Mouse (Mus musculus): Measurements from ENCODE around the gene Trex1. TPM values are rescaled to one million over a fixed set of nuclear protein-coding genes. Genes with fewer than 3 reads are reported as not detected.

Trex1 gene
- total RNA-seq, 2 experiments from 2014 or later: 11.6 to 11.8 TPM

DNA sequence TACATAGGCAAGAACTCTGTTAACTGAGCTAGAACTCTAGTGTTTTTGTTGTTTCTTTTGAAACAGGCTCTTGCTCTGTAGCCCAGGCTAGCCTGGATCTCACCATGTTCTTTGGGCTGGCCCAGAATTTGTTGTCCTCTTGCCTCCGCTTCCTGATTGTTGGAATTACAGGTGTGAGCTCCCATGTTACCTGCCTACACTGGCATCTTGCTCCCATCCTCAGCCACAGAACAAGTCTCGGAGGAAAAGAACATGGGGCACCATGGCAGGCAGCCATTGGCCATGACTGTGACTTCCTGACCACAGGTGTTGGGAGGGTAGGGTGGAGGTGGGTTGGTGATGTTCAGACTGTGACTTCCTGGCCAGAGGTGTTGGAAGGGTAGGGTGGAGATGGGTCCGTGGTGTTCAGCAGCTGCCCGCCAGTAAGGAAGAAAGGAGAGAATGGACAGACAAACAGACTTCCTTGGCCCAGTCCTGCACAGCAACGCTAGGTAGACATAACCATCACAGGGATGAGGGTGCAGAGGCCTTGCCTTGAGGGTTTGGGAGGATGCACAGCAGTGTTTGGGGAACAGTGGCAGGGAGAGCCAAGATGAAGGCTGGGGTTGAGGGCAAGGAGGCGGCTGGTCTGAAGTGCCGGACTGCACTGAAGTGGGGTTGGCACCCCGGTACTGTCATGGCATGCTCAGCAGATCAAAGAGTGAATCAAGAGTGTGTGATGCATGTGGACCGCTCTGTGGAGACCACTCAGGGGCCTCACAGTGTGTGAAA lies 6.9 kb downstream of the Trex1 start:
- intact Hi-C loops (cut with DNase I): no loop called here
- no peak for DNase-seq

DNA sequence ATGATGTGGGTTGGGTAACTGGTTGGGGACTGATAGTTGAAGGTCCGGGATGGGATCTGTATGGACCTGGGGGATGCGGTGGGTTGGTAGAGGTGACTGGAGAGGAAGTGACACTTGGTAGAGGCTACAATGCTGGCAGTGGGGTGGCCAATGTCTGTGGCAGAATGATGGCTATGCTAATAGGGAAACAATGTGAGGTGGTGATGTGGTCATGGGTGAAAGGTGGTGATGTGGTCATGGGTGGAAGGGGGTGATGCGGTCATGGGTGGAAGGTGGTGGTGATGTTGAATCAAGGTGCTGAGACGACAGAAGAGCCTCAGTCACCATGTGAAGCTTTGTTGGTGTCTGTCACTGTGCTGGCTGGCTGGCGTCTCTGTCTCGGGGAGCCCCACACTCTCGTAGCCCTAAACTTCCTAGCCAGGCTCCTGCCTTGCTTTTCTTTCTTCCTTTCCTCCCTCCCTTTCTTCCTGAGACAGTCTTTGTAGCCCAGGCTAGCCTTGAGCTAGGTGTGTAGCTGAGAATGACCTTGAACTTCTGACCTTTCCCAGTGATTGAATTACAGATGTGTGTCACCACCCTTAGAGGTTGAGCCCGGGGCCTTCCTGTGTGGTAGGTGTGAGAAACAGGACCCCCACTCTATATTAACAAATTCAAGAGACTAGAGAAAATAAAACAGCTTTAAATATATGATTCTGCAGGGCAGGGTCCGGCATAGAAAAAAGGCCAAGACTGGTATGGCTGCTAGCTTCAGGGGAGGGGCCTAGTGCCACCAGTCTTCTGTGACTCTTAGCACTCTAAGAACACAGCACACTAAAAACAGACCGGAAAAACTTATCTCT lies 7.7 kb downstream of the Trex1 start:
- no peak for DNase-seq
- intact Hi-C loops (cut with DNase I): no loop called here

DNA sequence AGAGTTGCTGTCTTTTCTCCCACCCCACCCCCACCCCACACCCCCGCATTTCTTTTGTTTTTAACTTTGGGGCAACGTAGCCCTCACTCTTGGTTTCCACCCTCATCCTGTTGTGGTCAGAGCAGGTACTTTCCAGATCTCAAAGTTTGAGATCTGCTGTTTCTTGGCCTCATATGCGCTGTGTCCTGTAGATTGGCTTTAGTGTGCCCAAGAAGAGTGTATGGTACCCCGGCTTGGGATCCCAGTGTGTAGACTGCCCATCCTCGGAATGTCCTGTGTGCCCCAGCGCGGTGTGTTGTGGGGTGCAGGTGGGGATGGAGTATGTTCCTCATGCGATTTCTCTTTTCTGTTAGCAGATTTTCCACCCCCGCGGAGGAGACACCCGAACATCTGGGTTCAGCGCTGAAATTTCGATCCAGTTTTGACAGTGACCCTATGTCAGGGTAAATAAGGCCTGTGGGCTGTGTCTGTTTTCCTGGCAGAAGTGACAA lies 8.5 kb downstream of the Trex1 start:
- DNase-seq: no peak
- intact Hi-C loops (cut with DNase I): no loop called here

DNA sequence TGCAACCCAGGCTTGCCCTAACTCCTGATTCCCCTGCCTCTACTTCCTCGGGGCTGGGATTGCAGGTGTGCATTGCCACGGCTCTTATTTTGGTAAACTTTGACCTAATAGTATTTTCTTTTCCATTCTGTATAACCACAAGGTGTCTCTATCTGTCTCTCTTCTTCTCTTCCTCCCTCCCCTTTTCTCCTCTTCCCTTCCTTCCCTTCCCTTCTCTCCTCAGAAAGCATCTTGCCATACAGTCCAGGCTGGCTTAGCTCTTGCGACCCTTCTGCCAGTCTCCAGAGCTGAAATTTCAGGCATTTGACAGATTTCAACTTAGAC lies 8.9 kb downstream of the Trex1 start:
- no peak for DNase-seq
- intact Hi-C loops (cut with DNase I): no loop called here

DNA sequence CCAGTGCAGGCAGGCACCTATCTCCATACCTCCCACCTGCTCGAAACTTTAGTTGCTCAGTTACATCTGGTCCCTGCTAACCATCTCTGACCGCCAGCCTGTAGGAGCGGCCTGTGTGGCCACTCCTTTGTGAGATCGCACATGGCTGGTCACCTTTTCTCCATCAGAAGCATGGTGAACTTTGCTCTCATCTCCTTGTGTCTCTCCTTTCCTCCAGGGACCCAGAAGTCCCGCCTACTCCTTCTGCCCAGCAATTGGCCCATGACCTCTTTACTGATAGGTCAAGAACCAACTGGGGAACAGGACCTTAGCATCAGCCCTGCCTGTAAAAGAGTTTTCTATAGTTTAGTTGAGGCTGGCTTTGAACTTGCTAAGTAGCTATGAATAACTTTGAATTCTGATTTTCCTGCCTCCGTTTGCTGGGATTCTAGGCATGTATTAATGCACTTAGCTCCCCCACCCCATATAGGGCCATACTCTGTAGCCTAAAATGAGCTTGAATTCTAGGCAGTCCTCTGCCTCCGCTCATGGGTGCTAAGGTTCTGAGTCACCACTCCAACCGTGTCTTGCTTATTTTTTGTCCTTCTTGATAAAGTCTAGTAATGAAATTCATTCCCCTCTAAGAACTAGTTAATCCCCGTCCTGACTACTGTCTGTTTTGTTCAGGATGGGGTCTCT lies 9.4 kb downstream of the Trex1 start:
- no peak for DNase-seq
- intact Hi-C loops (cut with DNase I): no loop called here

DNA sequence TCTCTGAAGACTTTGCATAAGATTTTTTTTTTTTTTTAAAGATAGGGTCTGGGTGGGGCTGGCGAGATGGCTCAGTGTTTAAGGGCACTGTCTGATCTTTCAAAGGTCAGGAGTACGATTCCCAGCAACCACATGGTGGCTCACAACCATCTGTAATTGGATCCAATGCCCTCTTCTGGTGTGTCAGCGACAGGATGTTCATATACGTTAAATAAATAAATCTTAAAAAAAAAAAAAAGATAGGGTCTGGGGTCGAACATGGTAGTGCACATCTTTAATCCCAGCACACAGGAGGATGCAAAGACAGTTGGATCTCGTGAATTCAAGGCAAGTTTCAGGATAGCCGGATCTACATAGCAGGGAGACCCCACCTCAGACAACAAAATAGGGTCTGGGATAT lies 10.2 kb downstream of the Trex1 start:
- no peak for DNase-seq
- intact Hi-C loops (cut with DNase I): no loop called here

DNA sequence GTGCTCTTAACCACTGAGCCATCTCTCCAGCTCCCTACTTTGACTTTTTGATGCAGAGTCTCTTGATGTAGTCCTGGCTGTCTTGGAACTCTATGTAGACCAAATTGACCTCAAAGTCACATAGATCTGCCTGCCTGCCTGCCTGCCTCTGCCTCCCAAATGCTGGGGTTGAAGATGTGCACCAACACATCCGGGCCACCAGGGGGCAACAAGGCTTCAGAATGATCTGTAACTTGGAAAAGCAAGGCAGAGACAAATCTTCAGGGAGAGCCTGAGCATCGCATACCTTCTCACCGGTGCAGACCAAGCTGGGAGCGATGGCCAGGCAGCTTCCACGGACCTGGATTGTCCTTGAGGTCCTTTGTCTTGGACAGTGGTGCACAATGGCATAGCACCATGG lies 13.2 kb downstream of the Trex1 start:
- intact Hi-C loops (cut with DNase I): no loop called here
- DNase-seq: peak in 1 of 2 experiments; percentile 47

DNA sequence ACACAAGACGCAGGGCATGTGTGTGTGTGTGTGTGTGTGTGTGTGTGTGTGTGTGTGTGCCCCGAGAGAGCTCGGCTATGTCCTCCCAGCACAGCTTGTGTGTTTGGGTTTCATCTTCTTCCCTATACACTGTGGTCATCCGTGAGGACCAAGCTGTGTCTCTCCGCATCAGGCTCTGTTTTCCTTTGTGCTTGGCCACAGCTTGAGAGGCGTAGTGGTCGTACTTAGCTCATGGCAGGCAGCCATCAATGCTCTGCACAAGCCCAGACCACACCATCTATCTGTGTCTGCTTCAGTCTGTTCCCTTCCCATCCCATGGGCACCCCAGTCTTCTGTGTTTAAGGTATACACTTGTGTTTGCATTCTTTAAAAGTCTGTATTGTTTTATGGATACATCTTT lies 18.2 kb downstream of the Trex1 start:
- no peak for DNase-seq
- intact Hi-C loops (cut with DNase I): no loop called here

DNA sequence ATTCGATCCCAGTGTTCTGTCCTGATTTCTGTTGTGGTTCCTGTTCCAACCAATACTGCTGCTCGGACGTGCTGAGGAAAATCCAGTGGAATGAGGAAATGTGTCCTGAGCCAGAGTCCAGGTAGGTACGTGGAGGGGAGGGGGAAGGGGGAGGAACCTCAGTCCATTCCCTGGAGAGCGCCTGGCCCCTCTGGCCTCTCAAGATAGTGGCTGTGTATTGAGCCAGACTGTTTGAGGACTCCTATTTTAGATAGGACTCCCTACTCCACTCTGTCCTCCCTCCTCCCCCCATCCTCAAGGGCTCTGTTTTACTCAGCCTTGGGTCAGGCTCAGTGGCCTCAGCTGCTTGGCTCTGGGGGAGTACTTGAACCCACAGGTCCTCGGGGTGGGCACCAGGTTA lies 18.6 kb downstream of the Trex1 start:
- intact Hi-C loops (cut with DNase I): no loop called here
- no peak for DNase-seq

DNA sequence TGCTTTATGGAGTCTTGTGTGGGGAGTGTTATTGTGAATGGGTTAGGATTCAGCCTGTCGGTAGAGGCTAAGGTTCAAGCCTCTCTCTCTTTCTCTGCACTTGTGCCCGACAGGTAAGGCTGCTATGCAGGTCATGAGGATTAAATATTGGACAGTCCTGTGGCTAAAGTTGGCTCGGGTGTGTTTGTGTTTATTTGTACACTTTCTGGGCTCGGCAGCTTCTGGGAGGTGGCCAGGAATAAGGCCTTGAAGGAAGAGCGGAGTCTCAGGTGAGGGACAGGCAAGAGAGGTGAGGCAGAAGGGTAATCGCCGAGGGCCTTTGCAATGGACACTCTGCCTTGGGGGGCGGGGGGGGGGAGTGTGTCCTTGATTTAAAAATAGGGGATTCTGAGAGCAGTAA lies 19.3 kb downstream of the Trex1 start:
- no peak for DNase-seq
- intact Hi-C loops (cut with DNase I): no loop called here

DNA sequence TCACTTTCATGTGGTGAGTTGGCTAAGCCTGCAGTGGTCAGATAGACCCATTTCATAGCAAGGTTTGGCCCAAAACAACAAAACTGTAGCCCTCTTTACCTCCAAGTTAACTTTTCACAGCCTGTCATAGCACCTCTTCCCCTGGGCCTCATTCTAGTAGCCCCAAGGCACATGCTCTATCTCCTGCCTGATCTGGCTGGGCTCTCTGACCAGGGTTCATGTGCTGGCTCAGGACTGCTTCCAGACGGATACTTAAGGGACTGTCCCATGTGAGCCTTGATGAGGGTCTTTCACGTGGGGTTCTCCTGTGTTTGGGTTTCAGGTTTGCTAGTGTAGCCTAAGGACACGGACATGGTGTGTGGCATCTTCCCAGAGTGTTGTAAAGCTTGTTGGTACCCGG lies 19.9 kb downstream of the Trex1 start:
- DNase-seq: no peak
- intact Hi-C loops (cut with DNase I): no loop called here

DNA sequence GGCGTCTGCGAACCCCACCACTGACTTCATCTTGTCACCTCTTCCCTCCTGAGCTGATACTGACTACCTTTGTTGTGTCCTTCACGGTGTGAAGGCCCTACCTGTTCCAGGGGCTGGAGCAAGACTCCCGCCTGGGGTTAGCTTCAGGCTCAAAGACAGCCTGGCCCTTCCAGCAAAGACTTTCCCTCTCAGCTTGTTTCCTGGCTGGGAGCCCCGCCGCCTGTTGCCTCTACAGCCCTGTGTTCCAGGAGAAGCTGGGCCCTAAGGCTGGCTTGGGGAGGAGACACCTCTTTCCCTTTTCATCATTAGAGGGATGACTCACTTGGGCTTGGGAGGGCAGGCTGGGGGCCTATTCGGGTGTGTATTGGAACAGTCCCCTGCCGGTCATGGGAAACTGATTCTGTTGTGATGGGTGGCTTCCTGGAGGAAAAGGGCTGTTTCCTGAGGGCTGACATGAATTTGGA lies 20.6 kb downstream of the Trex1 start:
- peak; percentile 61 to 62 for DNase-seq
- intact Hi-C loops (cut with DNase I): no loop called here

DNA sequence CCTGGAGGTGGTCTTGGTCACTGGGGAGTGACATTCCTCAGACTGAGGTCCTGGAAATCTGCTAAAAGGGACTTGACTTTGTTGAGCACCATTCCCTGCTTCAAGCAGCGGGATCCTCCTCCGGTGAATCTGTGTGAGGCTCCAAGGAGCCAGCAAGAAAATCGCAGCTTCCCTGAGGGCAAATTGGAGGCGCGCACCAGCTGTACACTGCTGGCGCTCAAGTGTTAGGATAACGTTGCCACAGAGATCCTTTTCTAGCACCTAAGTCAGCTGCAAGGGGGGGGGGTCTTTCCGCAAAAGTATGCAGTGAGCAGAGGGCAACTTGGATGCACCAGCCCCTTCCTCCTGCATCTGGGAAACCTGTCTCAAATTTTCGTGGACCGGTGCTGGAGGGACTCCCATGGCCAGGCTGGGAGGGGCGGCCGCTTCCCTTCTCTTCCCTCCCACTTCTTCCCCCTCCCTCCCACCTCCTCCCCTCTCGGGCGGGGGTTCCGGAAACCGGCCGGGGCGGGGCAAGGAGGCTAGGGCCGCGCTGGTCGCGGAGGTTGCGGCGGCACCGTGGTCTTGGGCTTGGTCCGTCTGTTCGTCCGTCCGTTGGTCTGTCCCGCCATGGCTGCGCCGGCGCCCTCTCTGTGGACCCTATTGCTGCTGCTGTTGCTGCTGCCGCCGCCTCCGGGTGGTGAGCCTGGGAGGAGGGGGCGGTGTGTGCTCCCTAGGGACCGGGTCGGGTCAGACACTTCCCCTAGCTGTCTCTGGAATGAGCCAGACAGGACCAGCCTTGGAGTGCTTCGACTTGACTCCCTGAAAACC lies 21.2 kb downstream of the Trex1 start, which contains the start of gene Shisa5:
TSS of gene Shisa5 (plus strand) at position 480 of the 810 bp plus-strand sequence.
- peak; percentile 77 to 82 for DNase-seq
- intact Hi-C loops (cut with DNase I): no loop called here

DNA sequence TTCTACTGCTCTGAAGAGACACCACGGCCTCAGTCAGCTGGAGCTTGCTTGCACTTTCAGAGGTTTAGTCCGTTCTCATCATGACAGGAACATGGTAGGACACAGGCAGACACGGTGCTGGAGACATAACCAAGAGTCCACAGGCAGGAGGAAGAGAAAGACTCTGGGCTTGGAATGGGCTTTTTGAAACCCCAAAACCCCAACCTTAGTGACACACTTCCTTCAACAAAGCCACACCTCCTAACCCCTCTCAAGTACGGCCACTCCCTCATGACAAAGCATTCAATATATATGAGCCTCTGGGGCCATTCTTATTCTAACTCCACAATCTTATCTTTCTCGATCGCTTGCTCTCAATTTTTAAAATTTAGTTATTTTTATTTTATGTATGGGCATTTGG lies 27.1 kb downstream of the Trex1 start:
- no peak for DNase-seq
- intact Hi-C loops (cut with DNase I): no loop called here

DNA sequence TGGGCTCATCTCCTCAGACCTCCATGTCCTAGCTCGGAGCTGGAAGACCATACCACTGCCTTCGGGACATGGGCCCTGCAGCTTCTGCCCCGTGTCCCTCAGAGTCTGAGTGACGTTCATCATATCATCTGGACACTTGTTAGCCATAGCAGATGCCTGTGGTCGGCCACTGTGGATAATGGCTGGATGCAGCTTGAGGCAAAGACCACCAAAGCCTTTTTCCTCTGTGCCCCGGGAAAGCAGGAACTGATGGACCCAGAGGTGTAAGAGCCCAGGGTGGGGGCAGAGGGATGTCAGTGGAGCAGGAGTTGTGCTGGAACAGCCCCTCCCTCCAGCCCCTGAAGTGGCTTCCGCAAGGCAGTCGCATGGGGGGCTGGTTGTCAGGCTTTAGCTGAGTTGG lies 27.8 kb downstream of the Trex1 start:
- no peak for DNase-seq
- intact Hi-C loops (cut with DNase I): no loop called here

DNA sequence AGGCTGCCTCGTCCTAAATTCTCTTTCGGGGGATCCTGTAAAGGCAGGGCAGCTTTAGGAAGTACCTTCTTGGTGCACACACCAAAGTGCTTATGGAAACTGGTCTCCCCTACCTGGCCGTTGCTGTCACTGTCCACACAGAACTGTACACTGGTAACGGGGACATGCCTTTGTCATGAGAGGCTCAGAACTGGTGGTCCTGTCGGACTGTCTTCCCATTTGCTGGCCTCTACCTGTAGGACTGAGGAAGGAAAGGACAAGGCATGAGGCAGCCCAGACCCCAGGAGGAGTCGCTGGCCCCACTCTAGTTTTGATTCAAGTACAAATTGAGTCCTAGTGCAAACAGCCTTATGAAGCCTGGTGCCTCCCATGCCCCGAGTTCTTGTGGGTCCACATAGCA lies 28.5 kb downstream of the Trex1 start:
- no peak for DNase-seq

DNA sequence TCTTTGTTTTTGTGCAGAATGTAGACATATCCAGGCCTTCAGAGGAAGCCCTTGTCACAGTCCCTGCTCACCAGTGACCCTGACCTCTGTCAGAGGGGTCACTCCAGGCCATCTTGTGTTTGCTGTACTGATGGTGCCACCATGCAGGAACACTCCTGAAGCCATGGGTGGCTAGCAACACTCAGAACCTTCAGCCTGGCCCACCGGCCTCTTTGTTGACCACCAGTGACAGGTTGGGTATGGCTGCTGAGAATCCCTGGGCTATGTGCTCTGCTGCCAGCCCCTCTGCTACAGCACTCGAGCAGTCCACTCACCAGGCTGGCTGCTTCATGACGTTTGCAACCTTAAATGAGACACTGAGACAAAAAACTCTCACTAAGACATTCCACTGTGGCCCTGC lies 29.2 kb downstream of the Trex1 start:
- intact Hi-C loops (cut with DNase I): no loop called here
- no peak for DNase-seq

More for the DNA sequence above, 28.5 kb downstream of the Trex1 start:
- intact Hi-C loops (cut with DNase I): no loop called here

DNA sequence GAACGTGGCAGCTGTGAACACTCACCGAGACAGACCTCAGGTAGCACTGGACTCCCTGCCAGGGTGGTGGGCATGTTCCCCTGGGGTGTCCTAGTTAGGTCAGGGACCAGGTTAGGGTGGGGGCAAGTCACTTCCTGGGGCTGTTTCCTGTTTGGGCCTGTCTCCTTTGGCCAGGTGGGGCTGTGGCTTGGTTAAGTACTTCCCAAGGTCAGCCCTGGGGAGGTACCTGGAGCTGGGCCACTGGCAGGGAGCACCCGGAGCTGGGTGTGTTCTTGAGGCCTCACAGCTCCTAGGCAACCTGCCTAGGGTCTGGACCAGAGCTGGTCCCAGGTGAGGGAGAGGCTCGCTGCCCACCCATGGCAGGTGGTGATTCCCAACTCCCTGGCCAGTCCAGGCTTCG lies 30.6 kb downstream of the Trex1 start:
- no peak for DNase-seq
- intact Hi-C loops (cut with DNase I): no loop called here

DNA sequence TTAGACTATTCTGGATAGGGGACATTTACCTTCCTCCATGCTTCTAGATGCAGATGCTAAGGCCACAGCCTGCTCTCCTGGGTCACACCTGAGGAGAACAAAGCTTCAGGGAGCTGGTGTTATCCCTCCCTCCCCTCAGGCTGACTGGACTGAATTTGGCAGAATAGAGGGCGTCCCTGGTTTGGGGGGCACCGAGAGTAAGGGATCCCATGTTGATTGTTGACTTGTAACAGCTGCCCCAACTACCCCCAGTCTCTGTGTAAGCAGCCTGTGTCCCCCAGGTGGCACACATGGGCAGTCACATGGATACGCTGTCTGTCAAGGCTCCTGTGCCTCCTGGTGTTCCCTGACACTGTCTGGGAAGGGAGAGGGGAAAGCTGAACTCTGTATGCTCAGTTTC lies 31.1 kb downstream of the Trex1 start:
- no peak for DNase-seq
- intact Hi-C loops (cut with DNase I): no loop called here

DNA sequence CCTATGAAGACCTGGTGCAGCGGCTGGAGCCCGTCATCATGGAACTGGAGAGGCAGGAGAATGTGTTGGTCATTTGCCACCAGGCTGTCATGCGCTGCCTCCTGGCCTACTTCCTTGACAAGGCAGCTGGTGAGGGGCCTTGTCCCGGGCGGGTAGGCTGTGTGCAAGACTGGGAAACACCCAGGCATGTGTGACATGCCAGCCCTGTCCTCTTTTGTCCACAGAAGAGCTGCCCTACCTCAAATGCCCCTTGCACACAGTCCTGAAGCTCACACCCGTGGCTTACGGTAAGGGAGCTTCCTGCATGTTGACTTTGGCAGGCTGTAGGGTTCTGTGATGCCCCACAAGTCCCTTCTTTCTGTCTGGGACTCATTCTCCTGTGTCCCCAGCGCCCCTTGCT lies 32.0 kb downstream of the Trex1 start:
- no peak for DNase-seq
- intact Hi-C loops (cut with DNase I): no loop called here
